Mouse (Mus musculus): ENCODE measurements around the gene Nkd2.

Gene Nkd2

GRCm38 (mm10) chr13:73847465-73847836 lies at the start of gene Nkd2:
Gene Nkd2, minus strand, starts transcription at chr13:73847631.
- DNase-seq: peak; percentile 90

- DNase-seq: no peak
These were observed 45.2 kb upstream of the Nkd2 start for GRCm38 (mm10) chr13:73892493-73893178.

DNA sequence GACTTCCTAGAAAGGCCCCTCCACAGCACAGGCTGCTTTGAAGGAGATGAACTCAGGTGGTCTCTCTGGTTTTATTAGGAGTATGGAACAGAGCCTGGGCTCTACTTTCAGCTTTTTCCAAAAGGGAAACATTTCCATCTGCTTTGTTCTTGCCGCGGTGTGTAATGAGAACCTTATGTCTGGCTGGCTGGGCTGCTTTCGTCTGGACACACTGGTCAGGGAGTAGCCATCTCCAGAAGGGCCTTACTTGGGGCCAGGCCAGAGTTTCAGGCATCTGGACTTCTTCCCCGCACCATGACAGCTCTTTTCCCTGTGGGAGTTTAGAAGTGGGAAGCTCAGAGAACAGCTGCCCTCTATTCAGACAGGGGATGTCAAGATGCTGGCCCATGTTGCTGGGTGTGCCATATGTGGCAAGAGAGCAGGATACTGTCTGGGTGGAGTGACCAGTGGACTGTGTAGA lies 40.0 kb upstream of the Nkd2 start:
- DNase-seq: peak; percentile 67

- DNase-seq: no peak
These were observed 39.2 kb upstream of the Nkd2 start for GRCm38 (mm10) chr13:73886601-73887000.

DNA sequence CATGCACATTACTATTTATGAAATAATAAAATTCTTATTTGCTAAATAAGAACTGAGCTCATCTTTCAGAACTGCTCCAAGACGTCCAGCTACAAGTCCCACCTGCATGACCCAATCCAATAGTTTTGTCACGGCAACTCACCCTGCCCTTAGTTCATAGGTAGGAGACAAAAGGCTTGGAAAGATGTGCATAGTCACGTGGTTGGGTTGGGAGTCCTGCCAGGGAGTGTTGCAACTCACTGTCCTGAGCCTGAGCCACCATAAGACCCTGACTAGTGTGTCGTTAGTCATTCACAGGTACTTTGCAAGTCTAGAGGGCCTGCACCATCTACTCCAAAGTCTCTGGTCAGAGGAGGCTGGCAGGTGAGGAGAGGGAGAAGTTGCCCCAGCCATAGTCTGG lies 38.6 kb upstream of the Nkd2 start:
- DNase-seq: peak; percentile 39

GRCm38 (mm10) chr13:73885656-73886055 lies 38.2 kb upstream of the Nkd2 start:
- DNase-seq: no peak

GRCm38 (mm10) chr13:73881347-73881746 lies 33.9 kb upstream of the Nkd2 start:
- no peak for DNase-seq

DNA sequence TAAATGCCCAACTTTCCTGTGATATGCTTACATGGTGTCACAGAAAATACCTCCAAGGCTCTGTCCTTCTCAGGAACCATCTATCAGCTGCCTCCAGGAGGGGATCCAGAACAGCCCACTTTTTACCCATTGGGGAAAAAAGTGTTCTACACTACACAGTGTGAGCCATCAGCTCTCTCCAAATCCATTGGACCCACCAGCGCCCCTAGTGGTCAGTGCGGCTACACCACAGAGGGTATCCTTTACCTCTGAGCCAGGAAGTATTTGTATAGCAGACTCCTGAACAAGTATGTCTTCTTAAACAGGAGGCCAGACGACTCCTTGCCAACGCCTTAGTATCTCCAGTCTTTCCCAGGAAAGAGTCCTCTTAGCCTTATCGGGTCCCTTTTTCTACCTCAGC lies 32.4 kb upstream of the Nkd2 start:
- DNase-seq: peak; percentile 70

DNA sequence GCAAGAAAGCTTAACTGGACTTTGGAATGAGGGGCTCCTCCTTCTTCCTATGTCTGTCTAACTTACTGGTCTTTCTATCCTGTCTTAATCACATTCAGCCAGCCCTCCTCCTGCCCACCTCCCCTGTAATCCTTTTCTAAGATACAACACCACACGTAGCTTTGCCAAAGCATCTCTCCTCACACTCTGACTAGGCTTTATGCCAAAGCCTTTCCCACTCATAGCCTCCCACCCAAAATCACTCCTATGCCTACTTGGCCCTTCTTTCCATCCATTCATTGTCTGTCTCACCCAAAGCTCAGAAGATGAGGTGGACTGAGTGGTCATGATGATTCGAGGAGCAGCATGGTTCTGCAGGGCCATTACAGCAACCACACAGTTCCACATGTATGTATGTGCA lies 24.7 kb upstream of the Nkd2 start:
- DNase-seq: no peak

- DNase-seq: peak; percentile 32
These were observed 604 bp downstream of the Nkd2 start for GRCm38 (mm10) chr13:73846589-73847464.

DNA sequence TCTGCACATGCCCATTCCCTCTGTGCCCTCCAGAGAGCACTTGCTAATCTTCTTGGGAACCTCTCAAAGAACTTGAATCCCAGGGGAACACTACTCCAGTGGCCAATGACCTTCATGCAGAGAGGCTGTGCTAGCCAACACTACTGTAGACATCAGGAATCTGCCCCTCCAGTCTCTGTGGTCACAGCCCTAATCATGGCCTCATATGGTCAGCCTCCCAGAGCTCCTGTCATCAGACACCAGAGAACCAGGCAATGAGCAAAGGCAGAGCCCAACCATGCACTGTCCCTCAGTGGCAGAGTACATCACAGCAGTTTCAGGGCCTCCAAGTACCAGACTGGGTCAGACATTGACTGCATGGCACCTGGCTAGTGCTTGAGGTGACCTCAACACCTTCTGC lies 4.7 kb downstream of the Nkd2 start:
- no peak for DNase-seq

DNA sequence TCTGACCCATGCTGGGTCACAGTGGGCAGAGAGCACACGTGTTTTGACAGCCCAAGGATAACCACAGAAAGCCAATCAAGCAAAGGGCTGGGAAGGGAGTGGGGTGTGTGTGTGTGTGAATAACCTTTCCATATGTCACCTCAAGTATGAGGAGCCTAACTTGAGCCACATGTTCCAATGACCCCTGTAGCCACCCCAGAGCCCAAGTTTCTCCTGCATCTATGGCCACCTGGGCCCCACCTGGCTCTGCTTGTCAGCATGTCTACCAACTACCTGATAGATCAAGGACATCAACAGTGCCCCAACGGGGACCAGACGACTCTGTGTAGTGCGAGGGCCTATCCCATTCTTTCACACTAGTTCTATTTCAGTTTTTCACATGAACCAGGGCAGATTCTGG lies 7.7 kb downstream of the Nkd2 start:
- no peak for DNase-seq

GRCm38 (mm10) chr13:73839137-73839548 lies 8.3 kb downstream of the Nkd2 start:
- no peak for DNase-seq

DNA sequence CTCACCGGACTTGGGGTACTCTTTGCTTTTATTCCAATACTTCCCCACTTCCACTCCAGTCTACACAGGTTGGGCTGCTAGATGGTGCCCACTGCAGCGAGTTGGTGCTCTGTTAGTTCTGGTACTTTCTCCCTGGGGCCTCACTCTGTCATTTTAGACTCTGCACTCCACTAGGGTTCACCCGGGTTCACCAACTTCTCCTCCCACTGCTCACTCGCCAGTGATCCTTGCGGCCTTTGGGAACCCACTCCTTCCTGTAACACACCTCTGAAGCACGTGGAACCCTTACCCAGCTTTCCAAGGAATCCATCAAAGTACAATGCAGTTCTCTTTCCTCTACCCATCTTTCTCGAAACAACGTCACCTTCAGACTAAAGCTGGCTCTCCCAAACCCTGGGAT lies 9.7 kb downstream of the Nkd2 start:
- DNase-seq: no peak

DNA sequence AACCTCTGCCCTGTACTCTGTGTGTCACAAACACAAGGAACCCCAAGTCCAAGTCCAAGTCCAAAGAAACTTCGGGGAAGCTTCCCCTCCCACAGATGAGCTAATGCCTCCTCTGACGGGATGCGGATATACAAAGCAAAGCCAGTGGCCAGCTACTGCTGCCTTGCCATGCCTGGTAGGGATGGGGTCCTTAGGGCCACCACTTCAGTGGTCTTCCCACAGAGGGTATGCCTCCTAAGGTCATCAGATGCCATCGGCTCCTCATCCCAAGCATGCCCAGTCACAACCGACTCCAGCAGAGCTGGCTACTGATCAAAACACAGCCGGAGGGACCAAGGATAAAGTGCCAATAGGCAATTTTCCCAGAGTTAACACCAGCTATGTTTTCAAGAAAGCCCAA lies 10.9 kb downstream of the Nkd2 start:
- no peak for DNase-seq

GRCm38 (mm10) chr13:73835791-73836190 lies 11.6 kb downstream of the Nkd2 start:
- DNase-seq: no peak

DNA sequence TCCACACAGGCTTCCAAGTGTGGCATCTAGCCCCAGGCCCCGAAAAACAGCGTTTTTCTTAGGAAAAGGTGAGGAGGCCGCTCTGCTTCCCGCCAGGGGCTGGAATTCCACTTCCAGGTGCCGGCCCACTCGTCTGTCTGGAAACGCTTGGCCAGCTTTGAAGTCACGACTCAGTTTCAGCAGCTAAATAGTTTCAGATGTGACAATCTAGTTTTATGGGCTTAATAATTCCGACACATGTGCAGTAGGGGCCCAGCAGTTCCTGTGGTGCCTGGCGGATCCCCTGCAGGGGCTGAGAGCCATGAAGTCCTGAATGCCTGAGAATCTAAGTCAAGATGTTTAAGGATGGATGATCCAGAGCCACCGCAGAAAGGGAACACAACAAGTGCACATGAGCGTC lies 13.6 kb downstream of the Nkd2 start:
- DNase-seq: no peak

GRCm38 (mm10) chr13:73831486-73831885 lies 15.9 kb downstream of the Nkd2 start:
- peak; percentile 76 for DNase-seq

DNA sequence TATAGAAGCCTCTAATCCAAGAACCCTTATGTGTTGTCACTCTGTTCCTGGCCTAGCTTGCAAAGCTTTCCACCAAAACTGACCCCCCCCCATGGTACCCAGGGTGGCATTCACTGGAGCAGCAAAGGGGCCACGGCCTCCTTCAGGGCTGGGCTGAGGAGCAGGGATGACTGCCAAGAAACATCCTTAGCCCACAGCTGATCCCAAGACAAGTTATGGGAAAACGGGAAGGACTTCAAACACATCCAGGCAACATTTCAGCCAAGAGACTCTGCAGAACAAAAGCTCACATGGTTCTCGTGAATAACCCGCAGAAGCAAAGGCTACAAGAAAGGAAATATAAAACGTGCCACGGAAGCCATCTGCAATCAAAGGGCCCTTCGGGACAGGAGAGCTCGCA lies 20.2 kb downstream of the Nkd2 start:
- no peak for DNase-seq

GRCm38 (mm10) chr13:73823711-73824110 lies 23.7 kb downstream of the Nkd2 start:
- no peak for DNase-seq

- DNase-seq: peak; percentile 81
These were observed 25.1 kb downstream of the Nkd2 start for GRCm38 (mm10) chr13:73822187-73822800.

DNA sequence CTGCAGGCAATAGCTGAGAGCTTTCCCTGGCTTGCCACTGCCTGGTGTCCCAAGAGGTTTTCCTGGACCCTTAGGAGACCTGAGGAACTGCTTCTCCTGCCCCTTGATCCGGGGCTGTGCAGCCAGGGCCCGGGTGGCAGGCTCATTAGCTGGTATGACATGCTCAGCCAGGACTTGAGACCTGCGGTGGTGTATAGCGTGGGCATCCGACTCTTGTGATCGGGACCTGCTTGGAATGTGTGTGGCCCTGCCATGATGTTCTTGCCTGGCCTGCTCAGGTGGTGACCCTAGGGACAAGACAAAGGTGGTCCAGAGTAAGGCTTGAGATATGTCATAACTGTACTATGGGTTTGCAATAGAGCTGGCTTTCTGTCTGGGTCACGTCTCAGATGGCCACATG lies 26.2 kb downstream of the Nkd2 start:
- DNase-seq: no peak

- DNase-seq: no peak
These were observed 28.5 kb downstream of the Nkd2 start for GRCm38 (mm10) chr13:73818921-73819320.

DNA sequence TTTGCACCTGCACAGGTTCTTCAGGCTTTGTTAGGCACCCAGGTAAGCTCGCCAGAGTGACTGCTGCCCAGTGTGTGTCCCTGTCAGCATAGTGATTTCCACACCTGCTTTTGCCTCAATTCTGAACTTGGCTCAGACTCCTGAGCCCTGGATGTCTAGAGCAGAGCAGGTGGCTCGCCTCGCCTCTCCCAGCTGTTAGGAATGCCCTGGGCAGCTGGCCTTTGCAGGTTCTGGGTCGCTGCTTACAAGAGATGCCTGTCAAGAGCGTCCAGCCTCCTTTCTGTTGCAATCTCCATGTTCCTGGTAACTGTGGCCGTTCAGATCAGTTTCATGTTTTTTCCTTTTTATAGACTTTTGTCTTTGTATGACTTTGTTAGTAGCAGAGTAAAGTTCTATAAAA lies 31.1 kb downstream of the Nkd2 start:
- DNase-seq: no peak
